Mouse (Mus musculus) c-Kit-negative CD71-positive TER-119-positive erythroid progenitor cells, embryonic 14.5 days (primary cell): ENCODE data around the gene Cbr3.

Experiments used
- DNase-seq: peaks from one replicate; pipeline ENCODE4 v3.0.0-alpha.2; 2013; ENCODE audit warnings: low read depth, low spot score

Cbr3 gene

DNA sequence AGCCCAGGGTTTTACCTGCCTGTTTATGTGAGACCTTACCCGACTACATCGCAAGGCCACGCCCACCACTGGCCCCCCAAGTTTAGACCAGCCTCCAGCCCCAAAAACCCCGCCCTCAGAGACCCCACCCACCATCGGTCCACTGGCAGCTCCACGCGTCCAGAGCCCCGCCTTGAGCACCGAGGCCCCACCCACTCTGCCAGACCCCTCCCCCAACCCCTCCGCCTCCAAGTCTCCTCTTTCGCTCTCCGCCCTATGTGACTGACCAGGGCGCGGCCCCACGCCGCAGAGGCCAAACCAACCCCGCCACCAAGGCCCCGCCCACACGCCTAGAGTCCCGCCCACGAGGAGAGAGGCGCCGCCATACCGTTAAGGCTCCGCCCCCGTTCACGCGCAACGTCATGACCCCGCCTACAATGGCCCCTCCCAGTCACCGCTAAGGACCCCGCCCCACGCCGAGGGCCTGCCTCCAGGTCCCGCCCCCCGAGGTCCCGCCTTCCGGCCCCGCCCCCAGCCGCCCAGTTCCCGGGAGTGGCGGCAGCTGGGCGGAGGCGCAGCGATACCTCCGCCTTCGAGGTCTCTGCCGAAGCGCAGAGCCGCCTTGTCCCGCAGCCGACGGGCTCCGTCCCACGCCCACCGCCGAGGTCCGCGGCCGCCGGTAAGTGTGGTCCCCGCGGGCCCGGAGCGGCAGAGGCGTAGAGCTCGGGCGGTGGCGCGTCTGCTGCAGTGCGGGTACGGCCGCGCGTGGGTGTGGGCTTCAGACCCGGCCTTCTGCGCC is 28.6 kb downstream of the Cbr3 start, which contains the start of gene Dop1b:
TSS of gene Dop1b (plus strand) at position 494 of the 778 bp plus-strand sequence.
- peak; percentile 93 for DNase-seq

DNA sequence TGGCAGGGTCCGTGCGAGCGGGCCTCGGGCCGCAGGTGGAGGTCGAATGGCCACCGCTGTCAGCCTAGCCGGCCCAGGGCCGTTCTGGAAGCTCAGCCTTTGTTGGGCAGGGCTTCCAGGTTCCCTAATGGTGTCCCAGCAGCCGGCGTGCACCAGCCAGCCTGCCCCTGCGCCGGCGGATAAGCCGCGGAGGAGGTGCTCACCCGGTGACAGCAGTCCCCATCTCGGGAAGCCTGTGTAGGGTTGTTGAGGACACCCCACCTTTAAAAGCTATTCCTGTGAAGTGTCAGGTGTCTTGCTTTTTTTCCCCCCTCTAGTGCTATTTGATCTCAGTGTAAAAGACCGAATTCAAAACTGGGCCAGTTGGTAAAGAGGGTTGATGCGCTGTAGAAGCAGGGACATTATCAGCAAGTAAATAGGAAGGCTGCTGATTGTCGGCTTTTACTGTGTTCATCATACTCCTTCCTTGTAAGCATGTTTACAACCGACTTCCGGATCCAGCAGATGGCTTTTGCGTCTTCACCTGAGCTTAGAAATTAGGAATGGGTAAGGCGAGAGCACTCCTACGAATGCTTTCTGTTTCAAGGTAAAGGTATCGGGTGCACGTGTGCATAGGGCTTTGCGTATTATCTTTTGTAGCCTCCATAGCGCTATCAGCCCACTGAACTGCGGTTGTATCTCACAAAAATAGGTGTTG is 29.3 kb downstream of the Cbr3 start:
- peak; percentile 35 for DNase-seq

DNA sequence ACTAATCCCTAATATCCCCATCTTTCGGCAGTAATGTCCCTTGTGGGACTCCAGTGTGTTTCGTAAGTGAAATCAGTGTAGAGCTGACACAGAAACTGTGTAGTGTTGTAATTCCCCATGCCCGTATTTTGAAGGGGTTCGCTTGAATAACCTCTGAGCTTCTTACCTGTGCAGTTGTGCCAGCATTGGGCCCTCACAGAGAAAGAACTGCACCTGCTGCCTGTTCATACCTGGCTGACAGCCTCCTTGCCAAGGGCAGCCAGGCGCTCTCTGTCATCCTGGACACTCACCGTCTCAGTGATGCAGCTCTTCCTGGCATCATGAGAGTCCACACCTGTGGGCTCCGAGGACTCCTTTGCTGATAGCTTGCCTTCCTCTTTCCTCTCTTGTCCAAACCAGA is 30.0 kb downstream of the Cbr3 start:
- DNase-seq: no peak

DNA sequence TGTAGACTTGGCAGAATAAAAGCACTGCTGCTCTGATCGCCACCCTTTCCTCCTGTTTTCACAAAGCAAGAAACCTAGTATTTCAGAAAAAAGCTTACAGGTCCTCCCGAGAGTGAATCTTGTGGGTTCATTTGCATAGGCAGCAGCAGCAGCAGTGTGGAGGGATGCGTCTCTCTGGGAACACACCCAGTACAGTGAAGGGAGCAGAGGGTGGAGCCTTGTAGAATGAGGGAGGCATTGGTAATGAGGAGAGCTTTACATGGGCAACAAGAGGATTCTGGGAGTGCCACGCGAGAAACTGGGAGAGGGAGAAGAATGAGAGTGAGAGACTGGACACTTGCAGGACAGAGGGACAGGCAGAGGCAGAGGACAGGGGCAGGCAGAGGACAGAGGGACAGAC is 31.4 kb downstream of the Cbr3 start:
- peak; percentile 30 for DNase-seq

DNA sequence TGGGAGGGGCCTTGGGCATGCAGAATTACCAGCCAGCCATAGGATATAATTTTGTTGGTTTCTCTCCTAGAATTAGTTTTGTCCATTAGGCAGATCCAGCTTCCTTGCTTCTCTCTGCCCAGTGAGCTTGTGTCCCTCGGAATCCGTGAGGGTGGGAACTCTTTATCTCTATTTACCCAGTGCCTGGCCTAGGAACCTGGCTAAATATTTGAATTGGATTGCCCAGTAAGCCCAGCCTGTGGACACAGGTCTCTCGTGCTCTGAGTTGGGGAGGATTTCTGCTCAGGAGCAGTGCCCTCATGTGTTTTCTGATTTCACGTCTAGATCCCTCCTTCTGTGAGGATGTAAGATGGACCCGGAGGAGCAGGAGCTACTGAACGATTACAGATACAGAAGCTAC is 32.8 kb downstream of the Cbr3 start:
- no peak for DNase-seq

DNA sequence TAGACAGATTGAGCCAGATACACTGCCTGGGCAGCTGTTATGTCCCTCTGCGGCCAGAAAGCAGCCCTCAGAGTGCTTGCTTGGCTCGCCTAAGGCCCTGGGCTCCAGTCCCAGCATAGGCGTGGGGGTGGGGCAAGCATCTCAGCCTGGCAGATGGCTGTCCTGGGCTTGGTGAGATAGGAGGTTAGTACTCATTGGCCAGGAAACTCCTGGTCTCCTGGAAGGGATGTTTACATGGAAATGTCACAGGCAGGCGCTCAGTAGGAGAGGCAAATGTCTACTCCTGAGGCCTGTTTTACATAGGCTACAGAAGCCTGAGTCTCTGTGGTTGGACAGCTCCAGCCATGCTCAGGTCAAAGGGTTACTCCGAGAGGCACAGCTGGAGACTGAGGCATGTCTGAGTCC is 34.3 kb downstream of the Cbr3 start:
- DNase-seq: peak; percentile 21

DNA sequence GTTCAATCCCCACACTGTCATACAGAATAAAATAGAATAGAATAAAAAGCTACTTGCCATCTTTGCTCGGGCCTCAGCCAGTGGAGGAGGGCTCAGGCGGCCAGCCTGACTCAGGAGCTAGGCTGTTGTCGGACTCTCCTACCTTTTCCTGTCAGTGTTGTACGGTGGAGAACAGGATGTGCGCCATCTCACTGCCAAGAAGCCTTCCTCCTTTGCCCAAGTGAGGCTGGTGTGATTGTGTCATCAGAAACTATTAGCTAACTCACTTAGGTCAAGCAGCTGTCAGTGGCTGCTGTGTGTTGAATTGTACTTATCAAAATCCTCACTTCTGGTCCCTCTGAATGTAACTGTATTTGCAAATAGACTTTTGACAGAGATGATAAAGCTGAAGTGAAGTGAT is 38.8 kb downstream of the Cbr3 start:
- DNase-seq: no peak

DNA sequence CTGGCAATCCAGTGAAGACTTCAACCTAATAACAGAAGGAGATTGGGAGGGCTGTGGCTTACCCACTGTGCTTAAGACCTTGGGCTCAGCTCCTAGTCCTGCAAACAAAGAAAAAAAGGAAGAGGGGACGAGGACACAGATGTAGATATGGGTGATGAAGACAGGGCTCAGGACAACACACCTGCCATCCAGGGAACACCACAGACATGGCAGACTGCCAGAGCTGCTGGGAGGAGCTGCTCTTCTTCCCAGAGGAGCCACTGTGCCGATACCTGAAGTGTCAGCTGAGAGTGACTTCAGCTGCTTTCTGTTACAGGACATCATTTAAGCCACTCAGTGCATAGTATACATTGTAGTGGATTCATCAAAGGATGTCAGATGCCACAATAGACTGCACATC is 39.5 kb downstream of the Cbr3 start:
- DNase-seq: no peak

DNA sequence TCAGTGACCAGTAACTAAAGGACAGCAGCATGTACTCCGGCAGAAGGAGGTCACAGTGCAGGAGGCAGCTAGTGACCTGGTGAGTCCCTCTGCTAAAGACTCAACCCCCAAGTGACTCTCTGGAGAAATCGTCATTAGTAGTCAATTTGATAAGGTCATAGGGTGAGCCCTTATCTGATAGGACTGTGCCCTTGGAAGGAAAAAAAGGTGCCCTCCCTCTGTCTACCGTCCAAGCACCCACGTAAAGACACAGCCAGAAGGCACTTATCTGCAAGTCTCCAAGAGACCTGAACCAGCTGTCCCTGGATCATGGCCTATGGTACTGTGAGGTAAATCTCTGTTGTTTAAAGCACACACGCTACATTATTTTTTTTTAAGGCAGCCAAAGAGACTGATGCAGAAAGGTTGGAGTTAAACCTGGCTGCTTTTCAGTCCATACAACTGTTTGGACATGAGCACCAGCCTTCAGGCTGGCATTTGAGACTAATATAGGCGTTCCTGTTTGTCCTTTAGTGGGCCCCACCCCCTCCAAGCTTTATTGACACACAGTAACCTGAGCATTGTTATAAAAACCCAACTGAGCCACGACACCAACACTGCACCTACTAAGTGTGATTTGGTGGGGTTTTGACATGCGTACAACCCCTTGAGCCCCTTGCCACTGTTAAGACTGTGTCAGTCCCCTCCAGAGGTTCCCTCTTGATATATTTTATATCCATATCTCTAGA is 42.6 kb downstream of the Cbr3 start:
- DNase-seq: no peak

DNA sequence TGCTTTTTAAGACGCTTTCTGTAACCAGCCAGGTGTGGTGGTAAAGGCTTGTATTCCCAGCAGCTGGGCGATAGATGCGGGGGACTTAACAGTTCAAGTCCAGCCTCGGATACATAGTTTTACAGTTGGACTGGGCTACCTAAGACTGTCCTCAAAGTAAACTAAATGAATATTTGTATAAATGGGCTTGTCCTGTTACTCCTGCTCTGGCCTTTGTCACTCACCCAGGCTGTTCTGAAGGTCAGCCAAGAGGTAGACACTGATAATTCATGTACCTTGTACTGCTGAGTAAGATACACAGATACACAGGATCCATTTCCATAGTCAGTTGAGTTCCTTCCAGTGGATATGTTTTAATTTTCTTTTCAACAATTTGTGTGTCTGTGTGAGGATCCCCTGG is 43.2 kb downstream of the Cbr3 start:
- no peak for DNase-seq

DNA sequence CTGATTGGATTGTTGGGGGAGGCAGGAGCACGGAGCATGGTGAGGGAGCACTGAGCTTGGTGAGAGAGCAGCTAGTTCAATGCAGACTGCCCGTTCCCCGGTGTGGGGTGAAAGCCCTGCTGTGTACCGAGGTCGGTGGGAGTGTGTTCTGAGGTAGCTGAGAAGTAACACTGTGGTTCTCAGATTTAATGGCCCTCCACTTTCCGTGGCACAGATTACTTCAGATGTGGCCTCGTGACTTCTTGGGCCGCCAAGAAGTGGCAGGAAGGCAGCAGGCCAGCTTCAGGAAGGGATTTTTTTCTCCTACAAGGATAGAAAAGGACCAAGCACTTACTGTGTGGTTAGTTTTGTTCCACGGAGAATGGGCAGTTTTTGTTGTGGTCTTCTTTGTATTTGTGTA is 45.7 kb downstream of the Cbr3 start:
- no peak for DNase-seq

DNA sequence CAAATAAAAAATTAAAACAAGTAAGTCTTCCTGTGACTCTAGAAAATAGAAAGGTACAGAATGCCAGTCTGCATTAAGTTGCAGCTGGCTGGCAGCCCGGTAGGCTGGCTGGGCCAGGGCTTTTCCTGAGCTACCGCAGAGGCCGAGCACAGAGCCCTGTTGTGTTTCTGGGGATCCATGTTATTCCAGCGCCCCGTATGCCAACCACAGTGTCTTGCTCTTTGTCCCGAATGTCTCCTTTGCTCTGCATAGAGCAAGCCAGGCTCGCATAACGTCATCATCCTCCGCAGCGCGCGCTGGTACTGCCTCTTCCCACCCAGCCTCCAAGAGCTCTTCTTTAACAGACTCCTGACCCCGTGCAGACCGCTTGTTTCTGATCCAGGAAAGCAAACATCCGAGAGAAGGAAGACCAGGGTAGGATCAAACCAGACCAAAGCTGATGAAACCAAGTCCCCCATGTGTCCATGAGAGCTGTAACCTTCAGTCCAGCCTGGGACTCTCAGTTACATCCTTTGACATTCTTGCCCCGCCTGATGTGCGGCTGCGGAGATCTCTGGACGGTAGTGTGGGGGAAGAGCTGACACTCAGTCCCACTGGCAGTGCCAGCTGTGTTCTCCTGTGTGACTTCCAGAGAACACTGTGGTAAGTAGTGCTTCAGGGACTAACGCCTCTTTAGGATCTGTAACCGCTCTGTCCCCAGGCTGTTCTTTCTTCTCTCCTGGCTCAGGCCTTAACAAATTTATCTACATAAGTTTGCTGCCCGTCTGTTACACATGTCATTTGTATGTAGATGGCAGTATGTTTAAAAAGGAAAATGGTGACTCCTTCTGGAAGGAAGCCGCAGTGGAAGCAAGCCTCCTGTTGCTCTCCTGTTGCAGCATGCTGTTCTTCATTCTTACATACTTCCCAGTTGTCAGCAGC is 47.0 kb downstream of the Cbr3 start:
- no peak for DNase-seq

DNA sequence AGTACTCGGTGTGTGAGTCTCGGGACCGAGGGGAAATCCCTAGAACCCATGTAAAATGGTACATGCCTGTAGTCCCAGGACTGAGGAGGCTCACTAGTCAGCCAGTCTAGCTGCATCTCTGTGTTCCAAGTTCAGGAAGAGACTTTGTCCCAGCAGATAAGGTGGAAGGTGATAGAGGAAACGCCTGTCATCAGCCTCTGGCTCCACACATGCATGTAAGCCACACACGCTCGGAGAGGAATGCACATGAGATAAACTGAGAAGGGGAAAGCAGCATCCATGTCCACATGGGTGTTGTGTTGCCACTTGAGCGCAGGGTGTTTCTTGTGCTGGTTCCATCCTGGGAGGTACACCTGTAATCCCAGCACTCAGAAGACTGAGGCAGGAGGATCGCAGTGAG is 48.3 kb downstream of the Cbr3 start:
- DNase-seq: no peak

DNA sequence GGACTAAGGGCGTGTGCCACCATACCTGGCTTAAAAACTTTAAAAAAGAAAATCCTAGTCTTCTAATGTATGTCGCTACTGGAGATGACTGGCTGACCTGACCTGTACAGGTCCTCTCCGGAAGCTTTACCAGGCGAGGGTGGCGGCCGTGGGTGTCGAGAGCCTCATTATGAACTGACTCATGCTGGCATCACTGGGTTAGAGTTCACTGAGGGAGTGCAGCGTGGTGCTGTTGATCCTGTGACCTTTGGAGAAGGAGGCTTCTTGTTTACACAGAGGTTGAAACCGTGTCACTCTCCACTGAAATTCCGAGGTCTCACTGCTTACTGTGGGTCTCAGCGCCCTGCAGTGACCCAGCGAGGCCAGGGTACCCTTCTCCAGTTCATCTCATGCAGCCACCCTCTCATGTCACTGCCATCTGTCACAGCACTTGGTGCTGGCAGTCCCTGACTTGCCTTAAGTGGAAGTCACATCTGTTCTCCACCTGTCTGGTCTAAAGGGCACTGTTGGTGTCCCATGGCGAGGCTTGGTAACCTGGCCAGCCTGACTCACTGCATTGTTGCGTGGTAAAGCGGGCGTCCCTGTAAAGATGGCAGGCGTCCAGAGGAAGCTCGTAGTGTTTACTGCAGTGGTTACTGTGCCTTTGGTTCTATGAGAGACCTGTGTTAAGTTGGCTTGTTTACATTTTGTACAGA is 50.0 kb downstream of the Cbr3 start:
- DNase-seq: no peak

DNA sequence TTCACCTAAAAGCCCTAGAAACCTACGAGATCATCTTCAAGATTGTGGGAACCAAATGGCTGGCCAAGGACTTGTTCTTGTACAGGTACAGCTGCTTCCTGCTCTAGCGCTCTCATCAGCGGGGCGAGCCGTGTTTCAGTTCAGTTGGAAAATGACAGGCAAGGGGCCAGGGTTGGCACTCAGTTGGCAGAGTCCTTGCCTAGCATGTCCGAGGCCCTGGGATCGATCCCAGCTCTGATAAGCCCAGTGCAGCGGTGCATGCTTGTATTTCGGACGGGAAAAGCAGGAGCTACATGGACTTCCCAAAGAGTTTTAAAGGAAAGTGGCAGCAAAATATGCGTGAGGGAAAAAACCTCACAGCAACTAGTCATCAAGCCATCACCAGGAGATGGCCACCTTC is 56.2 kb downstream of the Cbr3 start:
- no peak for DNase-seq
